Mouse (Mus musculus) kidney, embryonic 14.5 days (tissue): ENCODE measurements around the gene Rpl19. TPM values are rescaled to one million over a fixed set of nuclear protein-coding genes. Genes with fewer than 3 reads are reported as not detected.
A peak's percentile ranks its signal among the peaks of the same experiment; 100 is the strongest.

ENCODE experiments used
- ATAC-seq: fragments of 200-750 bp; cut with Nextera tagmentation; 2 replicates; pipeline ENCODE4 v1.8.0; 2017; ENCODE audit warnings: moderate number of reproducible peaks, mild to moderate bottlenecking, moderate TSS enrichment, moderate library complexity; ENCODE audit not compliant: low FRiP score, low TSS enrichment
- H3K27ac ChIP-seq: fragments of 300-500 bp; sonication (generic); 2 replicates; pipeline ENCODE4 v1.5.1; 2014; ENCODE audit warnings: low read depth, mild to moderate bottlenecking, low read length, moderate library complexity, mixed read lengths
- H3K27me3 ChIP-seq: fragments of 300-500 bp; sonication (generic); 2 replicates; pipeline ENCODE4 v1.6.1; 2014; ENCODE audit warnings: mild to moderate bottlenecking, low read length; ENCODE audit not compliant: control insufficient read depth, insufficient read depth
- H3K36me3 ChIP-seq: fragments of 300-500 bp; sonication (generic); 2 replicates; pipeline ENCODE4 v1.6.1; 2014; ENCODE audit warnings: low read length, mixed read lengths; ENCODE audit not compliant: control insufficient read depth, insufficient read depth
- H3K4me1 ChIP-seq: fragments of 300-500 bp; sonication (generic); 2 replicates; pipeline ENCODE4 v1.6.1; 2014; ENCODE audit warnings: low read length, mixed read lengths; ENCODE audit not compliant: control insufficient read depth, insufficient read depth
- H3K4me2 ChIP-seq: fragments of 300-500 bp; sonication (generic); replicated peaks from 2 replicates; pipeline ENCODE4 v1.6.1; 2014; ENCODE audit warnings: low read depth, mild to moderate bottlenecking, low read length
- H3K4me3 ChIP-seq: fragments of 300-500 bp; sonication (generic); 2 replicates; pipeline ENCODE4 v1.5.1; 2014; ENCODE audit warnings: mild to moderate bottlenecking, low read length
- H3K9ac ChIP-seq: fragments of 300-500 bp; sonication (generic); 2 replicates; pipeline ENCODE4 v1.6.1; 2014; ENCODE audit warnings: low read depth, mild to moderate bottlenecking, low read length, moderate library complexity
- H3K9me3 ChIP-seq: fragments of 300-500 bp; sonication (generic); 2 replicates; pipeline ENCODE4 v1.6.1; 2016; ENCODE audit warnings: low read length; ENCODE audit not compliant: control insufficient read depth
- WGBS: fragments of 180-500 bp; shearing (Covaris S2); extraction: QIAGEN DNeasy Blood & Tissue Kit; methylation state at CpG from one replicate; pipeline ENCODE4 v1.1.7; 2014; 5-methylcytosine and 5-hydroxymethylcytosine counted together
- polyA plus RNA-seq: library from polyadenylated mRNA; unstranded; fragments of >200 nt; fragmentation: Nextera tagmentation; extraction: Ambion mirVana; gene quantifications from 2 replicates; pipeline ENCODE4 v1.2.1, GENCODE M21; 2014

The Rpl19 gene
- polyA plus RNA-seq, 1 experiment from 2014 or later, result 1,236 TPM

- WGBS, result 2% methylated on average over 71 of the region's 74 CpGs
- H3K4me1 ChIP-seq, result peaks cover 25% of the 10 kb centered on the region
- H3K9ac ChIP-seq, result peak within 1 kb of the TSS; percentile 65
- H3K36me3 ChIP-seq, result no peaks in the 10 kb centered on the region
- no peak for ATAC-seq
- peaks cover 23% of the 10 kb centered on the region for H3K27me3 ChIP-seq
- H3K9me3 ChIP-seq, result no peaks in the 10 kb centered on the region
- peak within 1 kb of the TSS; percentile 82 for H3K4me3 ChIP-seq
- H3K4me2 ChIP-seq, result peak within 1 kb of the TSS; percentile 91
- no peak within 1 kb of the TSS for H3K27ac ChIP-seq
Measured at GRCm38 (mm10) chr11:97985727-97986677, 40.5 kb upstream of the Rpl19 start, which contains the start of gene Plxdc1. Gene Plxdc1 (minus strand): TSS chr11:97986444.

- whole genome bisulfite sequencing, result 28% methylated on average over 14 of the region's 17 CpGs
- ATAC-seq, result peak; percentile 0; the same call in 1 of the 2 replicates
- H3K27ac ChIP-seq, result no peak overlapping the region
- H3K4me2 ChIP-seq, result peak overlapping the region; percentile 91
- peak overlapping the region; percentile 82 for H3K4me3 ChIP-seq
- H3K4me1 ChIP-seq, result peaks cover 25% of the 10 kb centered on the region
- H3K9me3 ChIP-seq, result no peaks in the 10 kb centered on the region
- peaks cover 23% of the 10 kb centered on the region for H3K27me3 ChIP-seq
- H3K9ac ChIP-seq, result 0 out of 2 replicates have a peak overlapping the region, but pooled peaks have one; percentile 65
- no peaks in the 10 kb centered on the region for H3K36me3 ChIP-seq
Measured at GRCm38 (mm10) chr11:97986738-97987465, 39.6 kb upstream of the Rpl19 start.

GRCm38 (mm10) chr11:97987551-97988526 lies 38.7 kb upstream of the Rpl19 start:
- Histone ChIP-seq H3K4me2 (peak overlapping the region; percentile 65), H3K27me3 (peaks cover 23% of the 10 kb centered on the region), H3K4me1 (peaks cover 25% of the 10 kb centered on the region), H3K9me3 (no peaks in the 10 kb centered on the region), H3K36me3 (no peaks in the 10 kb centered on the region), H3K4me3 (peak overlapping the region; percentile 82), H3K9ac (peak overlapping the region; percentile 80), H3K27ac (peak overlapping the region; percentile 82)
- peak; percentile 78 for ATAC-seq
- under 1% methylated on average over 42 of the region's 42 CpGs for WGBS

DNA sequence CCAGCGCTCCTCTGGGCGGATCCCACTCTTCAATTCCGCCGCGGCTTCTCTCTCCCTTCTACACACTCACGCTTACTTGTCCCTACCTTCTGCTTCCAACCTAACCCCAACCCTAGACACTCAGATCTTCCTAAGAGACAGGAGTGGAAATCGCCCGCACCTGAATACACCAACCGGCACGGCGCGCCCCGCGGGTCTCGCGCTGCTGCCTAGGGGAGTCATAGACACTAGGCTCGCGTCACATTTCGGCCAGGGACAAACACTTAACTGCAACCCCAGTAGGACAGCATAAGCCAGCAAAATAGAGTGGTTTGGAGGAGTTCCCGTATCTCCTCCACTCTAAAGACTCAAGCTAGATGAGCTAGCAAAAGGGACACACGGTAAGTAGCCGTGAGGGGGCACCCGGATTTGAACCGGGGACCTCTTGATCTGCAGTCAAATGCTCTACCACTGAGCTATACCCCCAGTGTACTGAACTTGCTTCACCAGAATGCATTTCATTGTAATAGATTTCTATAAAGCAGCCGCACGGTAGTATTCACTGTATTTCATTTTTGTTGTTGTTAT lies 37.9 kb upstream of the Rpl19 start:
- Histone ChIP-seq H3K9ac (peak overlapping the region; percentile 80), H3K4me1 (peaks cover 23% of the 10 kb centered on the region), H3K27me3 (peaks cover 23% of the 10 kb centered on the region), H3K36me3 (no peaks in the 10 kb centered on the region), H3K4me2 (peak overlapping the region; percentile 65), H3K9me3 (no peaks in the 10 kb centered on the region), H3K27ac (peak overlapping the region; percentile 82), H3K4me3 (peak overlapping the region; percentile 82)
- ATAC-seq, result peak; percentile 81
- under 1% methylated on average over 26 of the region's 26 CpGs for WGBS

- WGBS, result 4% methylated on average over 13 of the region's 13 CpGs
- no peaks in the 10 kb centered on the region for H3K9me3 ChIP-seq
- H3K4me1 ChIP-seq, result peaks cover 12% of the 10 kb centered on the region; the same call in 1 of the 2 replicates
- peak overlapping the region; percentile 48 for H3K4me3 ChIP-seq
- H3K27me3 ChIP-seq, result no peaks in the 10 kb centered on the region; the same call in 1 of the 2 replicates
- H3K4me2 ChIP-seq, result peak overlapping the region; percentile 93
- peak; percentile 57 for ATAC-seq
- H3K36me3 ChIP-seq, result no peaks in the 10 kb centered on the region
- H3K27ac ChIP-seq, result no peak overlapping the region
- no peak overlapping the region for H3K9ac ChIP-seq
Measured at GRCm38 (mm10) chr11:97994539-97995100, 31.9 kb upstream of the Rpl19 start.

DNA sequence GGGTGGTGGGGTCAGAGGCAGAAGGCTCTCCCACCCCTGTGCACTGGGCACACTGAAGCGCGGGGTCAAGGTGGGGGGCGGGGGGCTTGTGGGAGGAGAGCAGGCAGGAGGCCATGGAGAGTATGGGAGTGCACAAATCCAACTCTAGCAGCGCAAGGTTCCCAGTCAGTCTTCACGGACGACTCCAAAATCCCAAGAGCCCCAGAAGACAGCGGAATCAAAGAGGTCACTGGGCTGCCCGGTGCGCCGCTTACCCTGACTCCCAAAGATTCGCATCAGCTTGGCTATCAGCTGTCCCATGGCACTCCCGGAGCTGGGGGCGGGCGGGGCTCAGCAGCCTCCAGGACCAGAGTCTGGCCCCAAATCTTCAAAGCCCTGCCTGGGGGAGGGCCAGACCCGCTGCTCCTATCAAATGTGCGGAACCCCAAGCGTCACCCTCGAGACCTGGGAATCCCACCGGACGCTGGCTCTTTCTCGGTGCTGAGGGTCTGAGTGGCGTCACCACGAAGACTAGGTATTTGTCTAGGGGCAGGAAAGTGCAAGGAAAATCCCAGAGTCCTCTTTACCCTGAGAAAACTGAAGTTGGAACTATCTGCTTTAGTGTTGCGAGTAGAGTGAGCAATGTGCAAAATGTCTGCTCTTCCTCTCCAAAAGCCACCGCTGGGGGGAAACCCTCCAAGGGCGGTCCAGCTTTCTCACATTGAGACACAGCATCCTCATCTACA lies 30.8 kb upstream of the Rpl19 start, which contains the start of gene Arl5c:
TSS of gene Arl5c (minus strand) at position 618 of the 725 bp plus-strand sequence.
- no peak within 1 kb of the TSS for H3K27ac ChIP-seq

GRCm38 (mm10) chr11:97996691-97997090 lies 29.8 kb upstream of the Rpl19 start:
- Histone ChIP-seq H3K4me1 (0 out of 2 replicates have a peak, but pooled peaks cover 3% of the 10 kb centered on the region), H3K9me3 (no peaks in the 10 kb centered on the region), H3K27ac (no peak overlapping the region), H3K4me2 (no peak overlapping the region), H3K9ac (no peak overlapping the region), H3K36me3 (no peaks in the 10 kb centered on the region), H3K4me3 (no peak overlapping the region), H3K27me3 (peaks cover 6% of the 10 kb centered on the region)
- 74% methylated on average over 1 of the region's 1 CpGs for WGBS
- ATAC-seq, result no peak

More for the DNA sequence above, 30.8 kb upstream of the Rpl19 start, which contains the start of gene Arl5c:
- peak within 1 kb of the TSS; percentile 47 for H3K9ac ChIP-seq
- no peaks in the 10 kb centered on the region for H3K9me3 ChIP-seq
- peaks cover under 1% of the 10 kb centered on the region; the same call in 1 of the 2 replicates for H3K27me3 ChIP-seq
- H3K4me2 ChIP-seq, result peak within 1 kb of the TSS; percentile 93
- peak within 1 kb of the TSS; percentile 48 for H3K4me3 ChIP-seq
- H3K36me3 ChIP-seq, result no peaks in the 10 kb centered on the region
- 2% methylated on average over 26 of the region's 26 CpGs for WGBS
- 0 out of 2 replicates have a peak, but pooled peaks cover 3% of the 10 kb centered on the region for H3K4me1 ChIP-seq
- ATAC-seq, result peak; percentile 39
